Mouse (Mus musculus) liver, embryonic 15.5 days (tissue): ENCODE measurements around the gene Gadd45b. TPM values are rescaled to one million over a fixed set of nuclear protein-coding genes. Genes with fewer than 3 reads are reported as not detected.

Experiments used
- ATAC-seq: fragments of 200-750 bp; cut with Nextera tagmentation; 2 replicates; pipeline ENCODE4 v1.8.0; 2017; ENCODE audit warnings: moderate number of reproducible peaks, mild to moderate bottlenecking, moderate library complexity; ENCODE audit not compliant: insufficient read depth
- H3K27ac ChIP-seq: fragments of 300-500 bp; sonication (generic); replicated peaks from 2 replicates; pipeline ENCODE4 v1.5.1; 2015; ENCODE audit warnings: mild to moderate bottlenecking, inconsistent platforms
- H3K27me3 ChIP-seq: fragments of 300-500 bp; sonication (generic); 2 replicates; pipeline ENCODE4 v1.6.1; 2015; ENCODE audit warnings: mild to moderate bottlenecking, inconsistent platforms
- H3K36me3 ChIP-seq: fragments of 300-500 bp; sonication (generic); replicated peaks from 2 replicates; pipeline ENCODE4 v1.6.1; 2015; ENCODE audit warnings: moderate library complexity, mild to moderate bottlenecking, inconsistent platforms
- H3K4me1 ChIP-seq: fragments of 300-500 bp; sonication (generic); replicated peaks from 2 replicates; pipeline ENCODE4 v1.6.1; 2015; ENCODE audit warnings: inconsistent platforms
- H3K4me2 ChIP-seq: fragments of 300-500 bp; sonication (generic); 2 replicates; pipeline ENCODE4 v1.6.1; 2015; ENCODE audit warnings: moderate library complexity, mild to moderate bottlenecking, inconsistent platforms
- H3K4me3 ChIP-seq: fragments of 300-500 bp; sonication (generic); replicated peaks from 2 replicates; pipeline ENCODE4 v1.5.1; 2015; ENCODE audit warnings: mild to moderate bottlenecking, inconsistent platforms
- H3K9ac ChIP-seq: fragments of 300-500 bp; sonication (generic); 2 replicates; pipeline ENCODE4 v1.6.1; 2015; ENCODE audit warnings: moderate library complexity, mild to moderate bottlenecking, inconsistent platforms
- H3K9me3 ChIP-seq: fragments of 300-500 bp; sonication (generic); replicated peaks from 2 replicates; pipeline ENCODE4 v1.6.1; 2016; ENCODE audit warnings: inconsistent platforms
- WGBS: fragments of 180-500 bp; shearing (Covaris S2); methylation state at CpG from one replicate; pipeline ENCODE4 v1.1.7; 2015; ENCODE audit warnings: mixed read lengths; ENCODE audit not compliant: insufficient replicate concordance; 5-methylcytosine and 5-hydroxymethylcytosine counted together
- polyA plus RNA-seq: library from polyadenylated mRNA; unstranded; fragments of >200 nt; fragmentation: Nextera tagmentation; extraction: Ambion mirVana; gene quantifications from 2 replicates; pipeline ENCODE4 v1.2.1, GENCODE M21; 2015

Gene Gadd45b
- polyA plus RNA-seq, 1 experiment from 2014 or later, result 4.0 TPM

DNA sequence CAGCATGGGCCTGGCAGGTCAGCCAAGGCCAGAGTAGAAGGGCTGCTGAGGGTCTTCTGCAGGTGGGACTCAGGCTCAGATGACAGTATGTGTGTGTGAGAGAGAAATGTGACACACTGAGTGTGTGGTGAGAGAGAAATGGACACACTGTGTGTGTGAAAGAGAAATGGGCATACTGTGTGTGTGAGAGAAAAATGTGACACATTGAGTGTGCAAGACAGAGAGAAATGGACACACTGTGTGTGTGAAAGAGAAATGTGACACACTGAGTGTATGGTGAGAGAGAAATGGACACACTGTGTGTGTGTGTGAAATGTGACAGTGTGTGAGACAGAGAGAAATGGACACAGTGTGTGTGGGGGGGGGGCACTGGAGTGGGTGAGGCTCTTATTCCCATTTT lies 18.0 kb upstream of the Gadd45b start:
- Histone ChIP-seq H3K9me3 (no peaks in the 10 kb centered on the region), H3K9ac (no peak overlapping the region), H3K27ac (no peak overlapping the region), H3K36me3 (peaks cover 39% of the 10 kb centered on the region), H3K27me3 (no peaks in the 10 kb centered on the region), H3K4me3 (no peak overlapping the region), H3K4me2 (no peak overlapping the region), H3K4me1 (peaks cover 39% of the 10 kb centered on the region)
- ATAC-seq, result no peak

DNA sequence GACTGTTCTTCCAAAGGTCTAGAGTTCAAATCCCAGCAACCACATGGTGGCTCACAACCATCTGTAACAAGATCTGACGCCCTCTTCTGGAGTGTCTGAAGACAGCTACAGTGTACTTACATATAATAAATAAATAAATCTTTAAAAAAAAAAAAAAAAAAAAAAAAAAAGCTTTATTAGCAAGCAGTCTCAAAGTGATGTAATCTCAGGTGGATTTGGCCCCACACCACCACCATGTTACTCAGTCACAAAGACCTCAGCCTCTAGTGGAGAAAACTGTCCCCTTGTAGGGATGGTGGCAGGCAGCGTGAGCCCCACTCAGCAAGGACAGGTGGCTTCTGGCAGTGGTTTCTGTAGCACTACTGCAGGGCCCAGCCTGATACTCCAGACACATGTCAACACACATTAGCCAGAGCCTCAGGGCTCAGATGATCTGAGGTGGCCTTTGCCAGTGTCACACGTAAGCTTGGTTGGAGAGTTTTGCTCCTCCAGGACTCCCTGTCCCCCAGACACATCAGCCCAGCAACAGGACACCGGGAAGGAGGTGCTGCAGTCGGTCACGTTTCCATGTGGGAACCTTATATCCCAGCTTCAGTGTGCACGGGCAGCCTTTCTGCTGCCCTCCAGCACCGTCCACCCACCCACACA lies 16.4 kb upstream of the Gadd45b start:
- H3K36me3 ChIP-seq, result peaks cover 30% of the 10 kb centered on the region
- H3K27ac ChIP-seq, result no peak overlapping the region
- H3K9me3 ChIP-seq, result no peaks in the 10 kb centered on the region
- H3K27me3 ChIP-seq, result peaks cover 14% of the 10 kb centered on the region
- H3K9ac ChIP-seq, result no peak overlapping the region
- peaks cover 55% of the 10 kb centered on the region for H3K4me1 ChIP-seq
- no peak overlapping the region for H3K4me3 ChIP-seq
- ATAC-seq, result no peak
- no peak overlapping the region for H3K4me2 ChIP-seq
- 84% methylated on average over 7 of the region's 8 CpGs for WGBS

DNA sequence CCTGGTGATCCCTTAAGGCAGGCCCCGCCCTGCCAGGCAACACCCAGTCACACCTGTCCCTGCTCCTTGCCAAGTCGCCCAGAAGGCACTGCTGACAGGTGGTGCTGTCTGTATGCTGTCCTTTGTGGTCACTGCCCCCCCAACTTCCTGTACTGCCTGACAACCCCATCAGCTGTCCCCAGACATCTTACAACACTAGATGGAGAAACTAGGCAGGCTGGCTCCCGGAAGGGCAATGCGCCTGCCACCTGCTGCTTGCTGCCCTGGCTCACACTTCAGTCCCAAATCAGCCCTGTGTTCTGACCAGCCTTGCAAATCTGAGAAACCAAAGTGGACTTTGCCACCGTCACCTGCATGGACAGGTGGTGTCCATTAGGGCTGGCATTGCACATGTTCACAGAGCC lies 15.6 kb upstream of the Gadd45b start:
- H3K4me3 ChIP-seq, result no peak overlapping the region
- WGBS, result 72% methylated on average over 5 of the region's 5 CpGs
- peaks cover 57% of the 10 kb centered on the region for H3K4me1 ChIP-seq
- H3K9me3 ChIP-seq, result no peaks in the 10 kb centered on the region
- no peak overlapping the region for H3K4me2 ChIP-seq
- peaks cover 23% of the 10 kb centered on the region for H3K36me3 ChIP-seq
- H3K27me3 ChIP-seq, result peaks cover 21% of the 10 kb centered on the region
- no peak overlapping the region for H3K27ac ChIP-seq
- no peak for ATAC-seq
- H3K9ac ChIP-seq, result no peak overlapping the region

DNA sequence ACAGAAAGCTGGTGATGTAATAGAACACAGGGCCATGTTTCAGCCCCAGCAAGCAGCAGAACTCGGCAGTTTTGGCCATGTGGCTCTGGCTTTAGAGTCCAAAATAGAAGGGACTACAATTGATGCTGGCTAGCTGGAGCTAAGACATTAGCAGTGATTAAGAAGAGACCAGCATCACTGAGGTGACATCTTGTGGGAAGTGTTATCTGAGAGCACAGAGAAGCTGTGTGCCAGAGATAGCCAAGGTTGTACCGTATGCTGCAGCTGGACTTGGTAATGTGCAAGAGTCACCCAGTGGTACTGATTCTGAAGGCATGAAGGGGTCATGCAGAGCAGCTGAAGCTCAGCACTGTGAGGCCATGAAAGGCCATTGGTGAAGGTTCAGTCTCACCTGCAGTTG lies 14.6 kb upstream of the Gadd45b start:
- ATAC-seq, result peak; percentile 20; the same call in 1 of the 2 replicates
- no peak overlapping the region for H3K4me3 ChIP-seq

DNA sequence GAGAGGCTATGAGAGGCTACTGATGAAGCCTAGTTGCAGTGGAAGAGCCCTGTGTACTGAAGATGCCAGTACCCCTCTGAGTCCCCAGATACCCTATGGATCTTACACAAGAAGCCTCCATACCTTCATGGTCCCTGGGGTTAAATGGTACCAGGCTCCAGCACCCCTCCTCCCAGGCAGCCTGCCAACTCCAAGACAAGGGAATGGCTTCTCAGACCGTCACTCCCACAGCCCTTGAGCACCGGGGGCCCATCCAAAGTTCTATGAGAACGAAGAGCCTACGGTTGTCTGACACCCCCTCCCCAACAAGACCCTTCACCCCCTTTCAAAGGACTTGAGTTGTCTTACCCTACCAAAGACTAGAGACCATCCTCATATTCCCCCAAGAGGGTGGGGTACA lies 14.1 kb upstream of the Gadd45b start:
- Histone ChIP-seq H3K9ac (no peak overlapping the region), H3K9me3 (no peaks in the 10 kb centered on the region), H3K36me3 (peaks cover 8% of the 10 kb centered on the region; the same call in 1 of the 2 replicates), H3K27me3 (peaks cover 34% of the 10 kb centered on the region), H3K4me1 (peaks cover 57% of the 10 kb centered on the region), H3K4me2 (no peak overlapping the region), H3K4me3 (no peak overlapping the region), H3K27ac (no peak overlapping the region)
- ATAC-seq, result no peak
- 80% methylated on average over 4 of the region's 4 CpGs for WGBS

More for the DNA sequence above, 14.6 kb upstream of the Gadd45b start:
- peaks cover 13% of the 10 kb centered on the region; the same call in 1 of the 2 replicates for H3K36me3 ChIP-seq
- no peaks in the 10 kb centered on the region for H3K9me3 ChIP-seq
- peaks cover 57% of the 10 kb centered on the region for H3K4me1 ChIP-seq
- no peak overlapping the region for H3K4me2 ChIP-seq
- peaks cover 31% of the 10 kb centered on the region for H3K27me3 ChIP-seq
- no peak overlapping the region for H3K9ac ChIP-seq
- WGBS, result 25% methylated on average over 2 of the region's 2 CpGs
- H3K27ac ChIP-seq, result no peak overlapping the region; the same call in 1 of the 2 replicates

DNA sequence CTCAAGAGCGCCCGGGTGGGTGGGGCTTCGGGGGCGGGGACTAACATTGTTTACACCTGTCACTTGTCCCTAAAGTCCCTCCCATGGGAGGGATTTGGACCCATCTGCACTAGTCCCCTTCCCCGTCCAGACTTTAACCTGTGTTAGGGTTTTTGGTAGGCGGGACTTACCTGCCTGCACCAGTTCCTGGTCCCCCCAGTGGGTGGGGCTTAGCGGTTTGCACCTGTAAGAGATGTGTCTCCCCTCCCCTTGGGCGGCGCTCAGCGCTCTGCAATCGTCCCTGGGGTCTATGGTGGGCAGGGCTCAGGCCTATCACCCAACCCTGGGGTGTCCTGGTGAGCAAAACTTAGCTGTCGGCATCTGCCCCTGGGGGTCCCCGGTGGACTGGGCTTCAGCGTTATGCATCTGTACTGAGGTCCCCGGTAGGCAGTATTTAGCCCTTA lies 12.5 kb upstream of the Gadd45b start:
- Histone ChIP-seq H3K4me3 (peak overlapping the region; percentile 73), H3K9me3 (no peaks in the 10 kb centered on the region), H3K4me2 (peak overlapping the region; percentile 86), H3K4me1 (peaks cover 63% of the 10 kb centered on the region), H3K27me3 (peaks cover 49% of the 10 kb centered on the region), H3K9ac (peak overlapping the region; percentile 65), H3K36me3 (0 out of 2 replicates have a peak, but pooled peaks cover 7% of the 10 kb centered on the region), H3K27ac (no peak overlapping the region)
- ATAC-seq, result peak; percentile 10; the same call in 1 of the 2 replicates
- under 1% methylated on average over 15 of the region's 15 CpGs for WGBS

DNA sequence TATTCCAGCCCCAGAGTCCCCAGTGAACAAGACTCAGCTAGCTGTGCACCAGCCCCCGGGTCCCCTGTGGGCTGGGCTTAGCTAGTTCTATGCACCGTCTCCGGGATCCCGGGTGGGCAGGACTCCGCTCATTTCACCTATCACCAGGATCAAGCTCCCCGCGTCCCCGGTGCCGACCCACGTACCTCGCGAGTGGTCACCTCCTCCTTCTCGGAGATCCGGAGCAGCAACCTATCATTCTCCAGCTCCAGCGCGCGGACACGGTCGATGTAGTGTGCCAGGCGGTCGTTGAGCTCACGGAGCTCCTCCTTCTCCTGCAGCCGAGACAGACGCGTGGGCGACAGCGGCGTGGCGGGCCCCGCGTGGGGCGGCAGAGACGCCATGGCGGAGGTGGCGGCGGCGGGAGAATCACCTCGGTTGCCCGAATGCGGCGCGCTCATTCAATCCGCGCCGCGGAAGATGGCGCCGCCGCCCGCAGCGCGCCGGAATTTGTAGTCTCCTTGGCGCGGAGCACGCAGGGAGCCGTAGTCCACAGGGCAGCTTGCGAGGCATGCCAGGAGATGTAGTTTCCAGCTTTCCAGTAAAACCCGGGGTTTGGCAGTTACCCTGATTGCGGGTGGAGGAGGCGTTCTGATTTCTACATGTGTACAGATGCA lies 12.0 kb upstream of the Gadd45b start, which contains the start of gene Lmnb2:
Lmnb2 (minus strand) TSS at position 467 of the 656 bp plus-strand sequence.
- Histone ChIP-seq H3K4me3 (peak within 1 kb of the TSS; percentile 73), H3K9ac (peak within 1 kb of the TSS; percentile 65), H3K4me2 (peak within 1 kb of the TSS; percentile 86), H3K4me1 (peaks cover 63% of the 10 kb centered on the region), H3K9me3 (no peaks in the 10 kb centered on the region), H3K27me3 (peaks cover 54% of the 10 kb centered on the region), H3K27ac (0 out of 2 replicates have a peak within 1 kb of the TSS, but pooled peaks have one; percentile 41), H3K36me3 (0 out of 2 replicates have a peak, but pooled peaks cover 7% of the 10 kb centered on the region)
- peak; percentile 24; the same call in 1 of the 2 replicates for ATAC-seq
- under 1% methylated on average over 61 of the region's 61 CpGs for WGBS

DNA sequence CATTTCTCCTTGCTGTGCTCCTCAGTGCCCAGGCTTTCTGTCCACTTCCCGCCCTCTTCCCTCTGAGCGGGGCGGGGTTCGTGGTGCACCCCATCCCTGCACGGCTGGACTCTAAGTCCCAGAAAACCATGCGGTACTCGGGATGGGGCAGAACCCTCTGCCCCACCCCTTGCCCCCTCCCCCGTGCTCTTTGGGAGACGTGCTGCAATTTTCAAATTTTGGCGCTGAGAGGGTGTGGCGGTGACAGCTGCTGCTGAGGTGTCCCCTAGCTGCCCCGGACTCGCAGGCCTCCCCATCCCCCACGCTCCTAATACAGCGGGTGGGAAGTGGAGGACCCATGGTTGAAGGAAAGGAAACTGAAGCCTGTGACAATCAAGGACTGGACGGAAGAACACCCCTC lies 8.0 kb upstream of the Gadd45b start:
- Histone ChIP-seq H3K4me1 (peaks cover 28% of the 10 kb centered on the region), H3K27ac (0 out of 2 replicates have a peak overlapping the region, but pooled peaks have one; percentile 14), H3K4me2 (peak overlapping the region; percentile 57), H3K4me3 (peak overlapping the region; percentile 22; the same call in 1 of the 2 replicates), H3K36me3 (no peaks in the 10 kb centered on the region), H3K9me3 (no peaks in the 10 kb centered on the region), H3K9ac (no peak overlapping the region), H3K27me3 (peaks cover 54% of the 10 kb centered on the region)
- ATAC-seq, result peak; percentile 11; the same call in 1 of the 2 replicates
- 5% methylated on average over 16 of the region's 16 CpGs for WGBS

DNA sequence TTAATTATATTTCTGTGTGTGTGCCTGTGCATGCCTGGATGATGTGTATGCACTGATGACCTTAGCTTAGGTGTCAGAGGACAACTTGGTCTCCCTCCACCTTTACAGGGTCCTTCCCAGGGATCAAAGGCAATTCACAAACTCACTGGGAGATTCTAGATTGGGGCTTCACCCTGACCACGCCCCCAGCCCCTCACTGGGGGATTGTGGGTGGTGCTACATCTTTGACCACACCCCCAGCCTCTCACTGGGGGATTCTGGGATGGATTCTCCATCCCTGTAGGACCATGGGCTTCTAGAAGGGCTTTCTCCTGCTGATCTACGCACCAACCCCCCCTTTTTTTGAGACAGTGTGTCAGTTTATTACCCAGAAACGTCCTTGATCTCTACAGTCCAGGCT lies 4.4 kb upstream of the Gadd45b start:
- Histone ChIP-seq H3K27me3 (peaks cover 43% of the 10 kb centered on the region), H3K36me3 (no peaks in the 10 kb centered on the region), H3K4me2 (no peak overlapping the region), H3K9ac (no peak overlapping the region), H3K4me3 (no peak overlapping the region), H3K27ac (no peak overlapping the region), H3K4me1 (peaks cover 30% of the 10 kb centered on the region), H3K9me3 (no peaks in the 10 kb centered on the region)
- no peak for ATAC-seq
- 38% methylated on average over 3 of the region's 3 CpGs for WGBS

DNA sequence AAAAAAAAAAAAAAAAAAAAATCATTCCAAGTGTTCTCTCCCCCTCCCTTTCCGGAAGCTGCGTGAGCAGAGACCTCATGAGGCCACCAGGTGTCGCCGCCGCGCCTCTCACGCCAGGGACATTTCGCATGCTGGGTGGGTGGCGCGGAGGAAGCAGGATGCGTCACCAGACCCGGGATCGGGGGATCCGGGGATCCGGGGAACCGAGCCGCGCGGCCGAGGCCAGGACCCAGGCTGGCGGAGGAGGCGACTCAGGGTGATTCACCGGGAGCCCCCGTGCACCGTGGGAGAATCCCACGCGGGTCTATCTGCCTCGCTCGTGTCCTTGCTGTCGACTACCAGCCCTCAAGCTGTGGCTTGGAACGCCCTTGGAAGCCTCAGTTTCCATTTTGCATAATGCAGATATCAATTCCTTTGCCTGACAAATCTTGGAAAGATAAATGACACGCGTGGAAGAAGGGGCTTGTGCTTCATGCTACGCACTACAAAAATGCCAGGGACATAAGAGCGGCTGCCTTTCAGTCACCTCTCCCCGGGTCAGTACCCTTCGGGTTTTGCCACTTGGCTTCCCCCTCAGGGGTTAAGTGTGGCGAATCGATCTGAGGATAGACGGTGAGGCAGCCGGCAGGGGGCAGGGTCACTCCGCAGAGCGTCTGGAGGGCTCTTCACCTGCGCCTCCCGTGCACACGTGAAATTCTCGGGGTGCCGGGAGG lies 1.1 kb upstream of the Gadd45b start:
- peak overlapping the region; percentile 93 for H3K4me2 ChIP-seq
- WGBS, result under 1% methylated on average over 48 of the region's 48 CpGs
- H3K36me3 ChIP-seq, result no peaks in the 10 kb centered on the region
- peak overlapping the region; percentile 60 for H3K4me3 ChIP-seq
- no peaks in the 10 kb centered on the region for H3K9me3 ChIP-seq
- H3K4me1 ChIP-seq, result peaks cover 51% of the 10 kb centered on the region
- peak overlapping the region; percentile 53; the same call in 1 of the 2 replicates for H3K27ac ChIP-seq
- peak; percentile 23; the same call in 1 of the 2 replicates for ATAC-seq
- peaks cover 55% of the 10 kb centered on the region for H3K27me3 ChIP-seq
- peak overlapping the region; percentile 54 for H3K9ac ChIP-seq
